Mouse (Mus musculus) kidney, postnatal 36 days (tissue): ENCODE data around the gene Chrna10.

Experiments
- DNase-seq, 2 experiments: peaks; one replicate each; pipeline ENCODE4 v3.0.0; 2021 to 2022; ENCODE audit warnings: mixed read lengths in 2 of 2

Chrna10 gene

DNA sequence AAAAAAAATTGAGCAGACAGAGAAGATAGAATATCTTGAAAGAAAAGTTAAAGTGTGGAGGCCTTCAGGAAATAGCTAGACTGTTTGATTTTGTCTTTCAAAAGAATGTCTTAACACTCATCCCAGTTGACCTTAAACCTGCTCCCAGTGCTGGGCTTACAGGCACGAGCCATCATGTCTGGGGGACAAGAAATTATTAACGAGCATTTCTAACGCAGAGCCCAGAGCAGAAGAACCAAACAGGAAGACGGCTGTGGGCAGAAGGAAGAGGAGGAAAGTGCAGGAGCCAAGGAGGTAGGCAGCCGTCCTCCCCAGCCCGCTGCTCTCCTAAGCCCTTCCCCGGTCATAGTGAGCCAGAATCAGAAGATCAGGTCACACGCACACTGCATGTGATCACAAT, 36.3 kb downstream of the Chrna10 start:
- DNase-seq = peak; percentile 22 to 32

DNA sequence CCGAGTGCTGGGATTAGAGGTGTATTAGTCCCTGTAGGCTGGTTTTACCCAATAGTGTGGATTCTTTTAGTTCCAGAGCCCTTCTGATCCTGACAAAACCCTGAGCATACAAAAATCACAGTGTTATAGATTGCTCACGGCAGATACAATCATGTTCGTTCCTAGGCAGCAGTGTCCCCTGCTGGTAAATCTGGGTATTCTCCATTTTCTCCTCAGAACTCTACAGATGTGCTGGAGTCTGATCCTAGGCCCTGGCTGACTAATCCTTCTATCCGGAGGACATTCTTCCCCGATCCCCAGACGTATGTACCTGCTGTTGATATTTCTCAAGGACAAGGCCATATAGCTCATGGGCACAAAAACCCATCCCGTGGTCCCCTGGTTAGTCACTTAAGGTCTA, 38.1 kb downstream of the Chrna10 start:
- DNase-seq = peak; percentile 35 to 58

DNA sequence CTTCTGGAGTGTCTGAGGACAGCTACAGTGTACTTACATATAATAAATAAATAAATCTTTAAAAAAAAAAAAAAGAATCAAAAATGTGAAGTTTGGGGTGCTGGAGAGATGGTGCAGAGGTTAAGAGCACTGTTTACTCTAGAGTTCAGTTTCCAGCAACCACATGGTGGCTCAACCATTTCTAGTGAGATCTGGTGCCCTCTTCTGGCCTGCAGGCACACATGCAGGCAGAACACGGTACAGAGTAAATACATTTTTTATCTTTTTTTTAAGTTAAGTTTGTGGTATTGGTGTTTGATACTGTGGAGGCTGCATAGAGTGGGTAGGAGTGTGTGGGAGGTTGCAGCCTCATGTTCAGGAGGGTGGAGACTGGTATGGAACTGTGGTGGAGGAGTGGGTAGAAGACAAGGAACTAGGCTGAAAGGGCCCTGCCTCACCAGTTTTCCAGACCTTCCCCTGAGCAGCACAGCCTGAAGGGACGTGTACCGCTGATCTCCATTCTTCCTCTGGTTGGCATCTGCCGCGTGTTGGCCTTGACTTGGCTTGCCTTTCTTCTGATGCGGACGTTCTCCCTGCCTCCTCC, 39.8 kb downstream of the Chrna10 start:
- peak in 1 of 2 experiments; percentile 48 for DNase-seq

DNA sequence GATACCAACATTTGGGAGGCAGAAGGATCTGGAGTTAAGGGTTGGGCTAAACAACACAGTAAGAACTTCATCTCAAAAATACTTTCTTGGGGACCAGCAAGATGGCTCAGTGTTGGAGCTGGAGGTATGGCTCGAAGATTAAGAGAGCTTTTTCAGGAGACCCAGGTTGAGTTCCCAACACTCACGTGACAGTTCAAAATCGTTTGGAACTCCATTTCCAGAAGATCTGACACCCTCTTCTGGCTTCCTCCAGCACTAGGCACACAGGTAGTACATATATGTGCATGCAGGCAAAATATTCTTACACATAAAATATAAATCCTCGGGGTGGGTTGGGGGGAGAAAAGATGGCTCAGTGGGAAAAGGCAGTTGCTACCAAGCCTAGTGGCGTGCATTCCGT, 50.3 kb downstream of the Chrna10 start:
- DNase-seq = no peak

DNA sequence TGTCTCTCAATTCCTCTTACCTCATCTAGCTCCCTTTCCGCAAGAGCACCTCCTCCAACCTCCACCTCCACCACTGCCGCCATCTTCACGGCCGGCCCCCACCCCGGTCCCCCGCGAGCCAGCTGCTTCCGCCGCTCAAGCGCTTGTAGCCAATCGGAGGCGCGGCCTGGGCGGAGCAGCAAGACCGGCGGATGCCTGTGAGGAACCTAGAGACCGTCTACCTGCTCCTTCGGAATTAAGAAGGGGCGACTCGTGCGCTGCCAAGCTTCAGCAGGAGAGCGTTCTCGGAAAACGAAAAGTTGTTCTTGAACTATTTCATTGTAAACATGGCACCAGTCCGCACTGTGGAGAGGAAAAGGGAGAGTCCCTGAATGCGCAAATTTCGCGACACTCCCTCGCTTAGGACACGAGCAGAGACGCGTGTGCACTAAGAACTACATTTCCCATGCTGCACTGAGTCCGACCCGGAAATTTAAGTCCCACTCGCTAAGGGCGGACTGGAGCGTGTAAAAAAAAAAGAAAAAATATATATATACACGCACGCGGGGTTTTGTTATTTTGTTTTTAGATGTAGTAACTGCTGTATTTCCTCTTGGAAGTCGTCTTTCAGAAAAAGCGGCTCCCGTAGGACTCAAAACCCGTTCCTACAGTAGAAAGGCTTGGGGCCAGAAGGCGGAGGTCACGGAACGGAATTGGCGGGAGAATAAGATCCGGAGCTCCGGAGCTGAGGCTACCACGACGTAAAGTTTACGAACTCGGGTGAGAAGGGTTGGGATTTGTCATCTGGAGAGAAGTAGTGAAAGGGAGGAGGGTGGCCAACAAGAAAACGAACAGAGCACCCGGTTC, 51.4 kb downstream of the Chrna10 start, which contains the start of the genes Rnf121, Xndc1 and Xntrpc:
TSS of gene Rnf121 (minus strand) at position 424 of the 846 bp plus-strand sequence.
TSS of gene Xndc1 (plus strand) at position 466 of the 846 bp plus-strand sequence.
TSS of gene Xntrpc (plus strand) at position 668 of the 846 bp plus-strand sequence.
- peak; percentile 94 to 96 for DNase-seq

DNA sequence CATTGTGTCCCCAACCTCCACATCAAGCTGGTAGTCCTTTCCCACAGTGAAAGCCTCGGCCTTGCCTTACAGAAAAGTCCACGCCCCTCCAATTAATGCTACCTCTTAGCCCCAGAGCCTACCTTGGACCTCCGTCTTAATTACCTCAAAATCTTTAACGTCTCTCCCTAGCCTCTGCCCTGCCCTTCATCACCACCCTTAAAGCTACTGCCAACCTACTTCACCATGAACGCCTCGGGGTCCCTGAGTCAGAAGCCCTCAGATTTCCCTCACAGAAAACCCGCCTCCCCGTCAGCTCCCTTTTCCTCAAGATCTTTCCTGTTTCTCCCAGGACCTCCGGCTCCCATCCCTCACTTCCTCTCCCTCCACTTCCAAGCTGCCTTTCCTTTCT, 52.0 kb downstream of the Chrna10 start:
- no peak for DNase-seq

DNA sequence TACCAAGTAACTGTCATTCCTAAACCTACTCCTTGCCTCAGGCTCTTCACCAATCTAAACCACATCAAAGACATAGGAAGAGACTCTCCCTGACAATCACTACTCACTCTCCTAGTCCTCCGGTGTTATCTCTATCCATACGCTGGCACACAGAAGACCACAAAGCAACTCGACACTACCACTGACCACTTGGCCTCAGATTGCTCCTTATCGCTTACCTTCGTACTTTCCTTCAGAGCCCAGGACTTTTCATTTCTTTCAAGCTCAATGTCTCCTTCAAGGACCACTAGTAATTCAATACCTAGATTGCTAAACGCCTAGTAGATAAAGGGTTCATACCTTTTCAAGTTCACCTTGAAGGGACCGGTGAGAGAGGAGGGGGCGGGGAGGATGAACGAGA, 52.7 kb downstream of the Chrna10 start:
- no peak for DNase-seq

DNA sequence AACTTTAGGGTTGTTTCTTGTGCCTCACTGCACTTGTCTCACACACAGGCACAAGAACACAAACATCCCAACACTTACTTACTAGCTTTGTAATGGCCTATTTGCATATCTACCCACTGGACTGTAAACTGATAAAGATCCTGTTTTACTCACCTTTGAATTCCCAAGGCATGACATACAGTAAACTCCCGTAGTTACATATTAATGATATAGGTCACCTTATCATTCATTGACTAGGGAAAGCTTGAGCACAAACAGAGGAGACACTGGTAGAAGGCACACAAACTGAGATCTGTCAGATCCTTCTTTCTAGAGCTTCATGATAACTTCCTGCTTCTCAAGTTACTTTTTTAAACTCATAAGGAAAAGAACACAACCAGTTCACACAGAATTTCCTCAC, 54.4 kb downstream of the Chrna10 start:
- DNase-seq = no peak

DNA sequence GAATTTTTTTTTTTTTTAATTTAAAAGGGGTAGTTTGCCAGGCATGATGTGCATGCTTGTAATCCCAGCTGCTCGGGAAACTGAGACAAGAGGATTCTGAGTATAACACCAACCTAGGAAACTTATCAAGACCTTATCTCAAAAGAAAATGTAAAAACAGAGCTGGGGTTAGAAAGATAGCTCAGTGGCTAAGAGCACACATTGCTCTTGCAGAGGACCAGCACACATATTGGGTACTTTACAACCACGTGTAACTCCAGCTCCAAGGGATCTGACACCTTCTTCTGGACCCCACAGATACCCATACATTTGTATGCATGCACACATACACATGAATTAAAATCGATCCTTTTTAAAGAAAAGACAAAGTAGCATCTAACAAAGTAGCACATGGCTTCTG, 55.3 kb downstream of the Chrna10 start:
- no peak for DNase-seq
